In the genomic region with DNA sequence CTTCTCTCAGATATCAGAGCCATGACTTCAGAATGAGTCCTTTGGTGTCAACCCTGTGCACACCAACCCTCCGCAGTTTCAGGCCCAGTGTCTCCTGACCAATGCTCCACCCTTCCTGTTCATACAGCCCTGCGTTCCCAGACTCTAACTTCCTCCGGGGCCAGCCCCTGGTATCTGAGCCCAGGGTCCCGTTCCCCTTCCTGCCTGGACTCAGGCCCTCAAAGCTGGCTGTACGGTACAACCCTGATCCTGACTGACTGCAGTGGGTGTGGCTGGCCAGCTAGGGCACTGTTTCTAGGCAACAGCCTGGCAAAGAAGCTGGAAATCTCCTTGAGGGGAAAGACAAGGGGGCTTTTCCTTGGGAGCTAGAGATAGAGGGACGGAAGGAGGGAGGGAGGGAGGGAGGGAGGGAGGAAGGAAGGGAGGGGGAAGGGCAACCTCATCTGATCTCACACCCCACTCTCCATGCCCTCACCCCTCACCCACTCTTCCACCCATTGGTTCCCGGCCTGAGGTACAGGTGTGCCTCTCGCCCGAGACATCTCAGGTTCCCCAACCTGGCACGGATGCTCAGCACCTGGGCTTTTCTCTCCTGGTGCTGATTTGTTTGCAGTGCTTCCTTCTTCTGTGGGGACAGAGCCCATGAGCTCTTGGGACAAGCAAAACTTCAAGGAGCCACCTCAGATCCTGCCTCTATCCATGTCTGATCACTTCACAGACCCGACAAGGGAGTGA, we compare ENCODE assay signal across 8 mouse cellular contexts. TPM values are rescaled to one million over a fixed set of nuclear protein-coding genes. Genes with fewer than 3 reads are reported as not detected.
DNase-seq lines count a peak whose midpoint lies in the region; ATAC-seq and TF ChIP-seq lines count a peak whose summit lies in the region.

No protein-coding gene starts in this region.

- dilution Hi-C loops in CH12.LX (cut with MboI; ENCODE audit: extremely low pct_ligation_motif_present, extremely low pct_unique_long_range_greater_than_20kb, low sequenced_read_pairs): no loop called here

- ATAC-seq in heart, embryonic 11.5 days (replicated peaks; ENCODE audit: insufficient number of reproducible peaks, low FRiP score, low TSS enrichment): peak; percentile 46; the same call in 1 of the 2 replicates
- ATAC-seq in heart, embryonic 15.5 days (replicated peaks; ENCODE audit: insufficient number of reproducible peaks, insufficient read depth, low FRiP score, low read depth): peak; percentile 49
- ATAC-seq in erythroid progenitor cell, adult 5-6 weeks (replicated peaks; ENCODE audit: low FRiP score, poor library complexity, severe bottlenecking): no peak

- TF ChIP-seq POLR2A in CH12.LX (IDR thresholded peaks at IDR 0.05; ENCODE audit: low read depth, low read length): no peak

- H3K9me3 ChIP-seq in heart, embryonic 11.5 days (replicated peaks; ENCODE audit: control insufficient read depth, low read length): no peaks in the 10 kb centered on the region
- H3K9me3 ChIP-seq in CH12.LX (replicated peaks; ENCODE audit: low read length): no peaks in the 10 kb centered on the region
- H3K9me3 ChIP-seq in heart, embryonic 15.5 days (replicated peaks): no peaks in the 10 kb centered on the region

- TF ChIP-seq CTCF in CH12.LX (conservative IDR thresholded peaks at IDR 0.05 in 1 of 2, IDR thresholded peaks at IDR 0.05 in 1 of 2; ENCODE audit: low read depth in 2 of 2, low read length in 2 of 2): no peak

- H3K4me1 ChIP-seq in heart, embryonic 11.5 days (ENCODE audit: control insufficient read depth, insufficient read depth, low read length): peaks cover 35% of the 10 kb centered on the region
- H3K4me1 ChIP-seq in CH12.LX (ENCODE audit: control insufficient read depth in 1 of 2, insufficient read depth in 2 of 2): peaks cover 58 to 77% of the 10 kb centered on the region in 2 experiments
- H3K4me1 ChIP-seq in heart, embryonic 15.5 days (replicated peaks): peaks cover 47% of the 10 kb centered on the region

- no peak overlapping the region for H3K4me3 ChIP-seq in heart, embryonic 11.5 days (ENCODE audit: low read depth, low read length)
- peak overlapping the region in 1 of 3 experiments; percentile 36 for H3K4me3 ChIP-seq in CH12.LX (replicated peaks in 1 of 3; ENCODE audit: low read depth in 2 of 3, low read length in 2 of 3, poor library complexity in 1 of 3)
- H3K4me3 ChIP-seq in heart, embryonic 15.5 days: no peak overlapping the region

- TF ChIP-seq EP300 in CH12.LX (IDR thresholded peaks at IDR 0.05; ENCODE audit: low read length): no peak

- no peaks in the 10 kb centered on the region for H3K36me3 ChIP-seq in heart, embryonic 11.5 days (ENCODE audit: control insufficient read depth, insufficient read depth, low read length)
- H3K36me3 ChIP-seq in CH12.LX (replicated peaks in 1 of 2; ENCODE audit: control insufficient read depth in 1 of 2, insufficient read depth in 1 of 2, low read length in 1 of 2): no peaks in the 10 kb centered on the region
- H3K36me3 ChIP-seq in heart, embryonic 15.5 days: no peaks in the 10 kb centered on the region

- no peak for TF ChIP-seq RAD21 in CH12.LX (IDR thresholded peaks at IDR 0.05; ENCODE audit: low read depth, low read length)

- no peak overlapping the region for H3K9ac ChIP-seq in heart, embryonic 11.5 days (ENCODE audit: low read depth, low read length)
- peak overlapping the region; percentile 11 for H3K9ac ChIP-seq in CH12.LX (ENCODE audit: insufficient read depth, low read depth)
- H3K9ac ChIP-seq in heart, embryonic 15.5 days: no peak overlapping the region

- H3K79me2 ChIP-seq in CH12.LX (replicated peaks; ENCODE audit: control insufficient read depth, extremely low read depth, insufficient read depth, poor library complexity, severe bottlenecking): no peaks in the 10 kb centered on the region

- H3K27ac ChIP-seq in heart, embryonic 11.5 days (ENCODE audit: low read depth, low read length): peak overlapping the region; percentile 60
- peak overlapping the region; percentile 85 for H3K27ac ChIP-seq in CH12.LX (ENCODE audit: insufficient read depth, low read depth)
- H3K27ac ChIP-seq in heart, embryonic 15.5 days: peak overlapping the region; percentile 59

- H3K4me2 ChIP-seq in heart, embryonic 11.5 days: no peak overlapping the region
- peak overlapping the region; percentile 8 for H3K4me2 ChIP-seq in CH12.LX (ENCODE audit: insufficient read depth, low read depth, poor library complexity, severe bottlenecking)
- peak overlapping the region; percentile 26; the same call in 1 of the 2 replicates for H3K4me2 ChIP-seq in heart, embryonic 15.5 days

- whole genome bisulfite sequencing in heart, embryonic 11.5 days (ENCODE audit: insufficient replicate concordance): 42% methylated on average over 11 of the region's 11 CpGs
- WGBS in heart, embryonic 15.5 days: 56% methylated on average over 10 of the region's 11 CpGs

- no peak for DNase-seq in heart, postnatal 25 days (ENCODE audit: low spot score)
- peak; percentile 24 for DNase-seq in CH12.LX (ENCODE audit: extremely low read depth)
- peak; percentile 61 to 80 for DNase-seq in lung, postnatal 4 days
- DNase-seq in adrenal gland, adult 8-10 months: no peak
- no peak for DNase-seq in gastrocnemius, postnatal 14 days

- no peaks in the 10 kb centered on the region for H3K27me3 ChIP-seq in heart, embryonic 11.5 days (ENCODE audit: control insufficient read depth, insufficient read depth, low read length)
- H3K27me3 ChIP-seq in CH12.LX (replicated peaks): no peaks in the 10 kb centered on the region
- H3K27me3 ChIP-seq in heart, embryonic 15.5 days: no peaks in the 10 kb centered on the region

- in situ Hi-C loops in CH12.LX (cut with MboI; ENCODE audit: low pct_ligation_motif_present, low pct_unique_long_range_greater_than_20kb, low sequenced_read_pairs): loop anchor here (10.0 kb wide), 1 partner anchor 181 kb away; no protein-coding TSS in a partner anchor

- intact Hi-C loops in heart, postnatal 25 days (cut with DNase I): loop anchor here (2.0 kb wide), 1 partner anchor 127 kb away; no protein-coding TSS in a partner anchor
- intact Hi-C loops in gastrocnemius, postnatal 14 days (cut with DNase I; ENCODE audit: low total_unique reads): loop anchor here (10.0 kb wide), 1 partner anchor 191 kb away; no protein-coding TSS in a partner anchor

TF ChIP-seq in CH12.LX, 34 proteins besides CTCF, POLR2A, EP300 and RAD21:
- TF ChIP-seq MXI1 (IDR thresholded peaks at IDR 0.05; ENCODE audit: low read depth, low read length) (peak; percentile 33; the same call in 1 of the 2 replicates), CHD2 (IDR thresholded peaks at IDR 0.05; ENCODE audit: low read length) (0 out of 2 replicates have a peak, but pooled peaks have one; percentile 28), SIN3A (IDR thresholded peaks at IDR 0.05; ENCODE audit: low read length) (peak; percentile 50; the same call in 1 of the 2 replicates), UBTF (IDR thresholded peaks at IDR 0.05; ENCODE audit: low read depth, low read length) (no peak)
TF ChIP-seq in CH12.LX: peak in this region for 3.

RNA-seq across cellular contexts. Expression of gene Crb2, which starts 9.9 kb away (rescaled TPM):
- 6.1 and 6.5 TPM in 2 replicates for polyA plus RNA-seq in heart, embryonic 11.5 days (2014; fragmentation: Nextera tagmentation; extraction: Ambion mirVana)
- total RNA-seq in heart, postnatal 25 days (2021): 1 to 10 TPM in 1 of 2 experiments, under 1 TPM in 1; 0.78 to 1.0 TPM
- total RNA-seq in CH12.LX (2012; rRNA removed) (0.04 and 0.13 TPM in 2 replicates), CH12.LX (2014; rRNA removed) (not detected in 2 replicates)
- 0.07 TPM in 2 replicates for polyA plus RNA-seq in CH12.LX (2012; ENCODE audit: insufficient read length, low read depth)
- 1.3 and 2.1 TPM in 2 replicates for polyA plus RNA-seq in heart, embryonic 15.5 days (2015; fragmentation: Nextera tagmentation; extraction: Ambion mirVana)
- total RNA-seq in adrenal gland, adult 8-10 months (2022): 1 to 10 TPM in 1 of 4 experiments, under 1 TPM in 3; 0.20 to 1.1 (median 0.57) TPM
- total RNA-seq in gastrocnemius, postnatal 14 days (2021): under 1 TPM; 0.11 to 0.12 TPM
- not detected in 2 replicates for total RNA-seq in erythroid progenitor cell, adult 5-6 weeks (2015; ENCODE audit: low replicate concordance)
- not detected in 2 replicates for total RNA-seq in erythroid progenitor cell, adult 5-6 weeks (2017; ENCODE audit: low replicate concordance)

Comparison
In these comparisons a context has a peak if more than half of its experiments do, and no peak if none do; other contexts are left out.
1. DNase-seq: peak in CH12.LX (single experiment) and lung, postnatal 4 days (2 of 2); none in heart, postnatal 25 days (single experiment), adrenal gland, adult 8-10 months (single experiment) and gastrocnemius, postnatal 14 days (single experiment).
2. Peak in every context shown above with its lines, with median percentiles within 50 percentile points of each other: H3K27ac ChIP-seq.